Mouse (Mus musculus) pancreas, adult 10 weeks (tissue): ENCODE data around the gene Sult4a1. TPM values are rescaled to one million over a fixed set of nuclear protein-coding genes. Genes with fewer than 3 reads are reported as not detected.

ENCODE experiments used
- polyA plus RNA-seq: library from polyadenylated mRNA; stranded (reverse); fragments of 350-450 nt; fragmentation: Illumina TruSeq; extraction: RNeasy Lipid Tissue Mini Kit (QIAGEN cat#74804); gene quantifications from one replicate; pipeline ENCODE4 v1.2.3, GENCODE M21; 2015; ENCODE audit warnings: low read depth, low replicate concordance; ENCODE audit not compliant: insufficient read depth

Sult4a1 gene
- 1.3 TPM for polyA plus RNA-seq

DNA sequence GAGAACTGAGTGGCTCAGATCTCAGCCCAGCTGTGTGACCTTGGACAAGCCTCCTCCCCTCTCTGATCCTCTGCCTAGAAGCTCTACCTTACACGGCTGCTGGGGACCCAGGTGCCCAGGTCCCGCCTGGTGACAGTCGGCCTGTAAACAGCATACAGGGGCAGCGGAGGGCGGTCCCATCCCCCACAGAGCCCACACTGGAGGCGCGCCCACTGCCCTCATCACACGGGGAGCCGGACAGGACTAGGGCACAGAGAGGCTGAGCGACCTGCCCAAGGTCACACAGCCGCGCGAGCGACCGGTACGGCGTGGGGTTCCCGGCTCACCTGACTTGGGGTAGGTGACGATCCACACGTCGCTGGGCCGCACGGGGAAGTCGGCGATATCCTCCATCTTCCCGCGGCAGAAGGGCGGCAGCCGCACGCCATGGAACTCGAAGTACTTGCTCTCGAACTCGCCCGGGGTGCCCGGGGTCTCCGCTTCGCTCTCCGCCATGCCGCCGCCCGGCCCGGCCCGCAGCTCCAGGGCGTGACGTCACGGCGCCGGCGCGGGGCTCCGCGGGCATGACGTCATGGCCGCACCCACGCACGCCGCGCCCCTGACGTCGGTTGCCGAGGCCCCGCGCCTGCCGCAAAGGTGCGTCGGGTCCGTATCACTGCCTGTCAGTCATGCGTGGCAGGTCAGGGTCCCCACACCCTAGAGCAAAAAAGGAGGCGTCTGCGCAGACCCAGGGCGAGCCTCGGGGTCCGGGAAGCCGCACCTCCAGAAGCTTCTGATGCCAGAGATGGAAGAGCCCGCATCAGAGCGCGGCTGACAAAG is at the start of gene Sult4a1:
Gene Sult4a1, minus strand, starts transcription at position 650 of the 819 bp plus-strand sequence.

DNA sequence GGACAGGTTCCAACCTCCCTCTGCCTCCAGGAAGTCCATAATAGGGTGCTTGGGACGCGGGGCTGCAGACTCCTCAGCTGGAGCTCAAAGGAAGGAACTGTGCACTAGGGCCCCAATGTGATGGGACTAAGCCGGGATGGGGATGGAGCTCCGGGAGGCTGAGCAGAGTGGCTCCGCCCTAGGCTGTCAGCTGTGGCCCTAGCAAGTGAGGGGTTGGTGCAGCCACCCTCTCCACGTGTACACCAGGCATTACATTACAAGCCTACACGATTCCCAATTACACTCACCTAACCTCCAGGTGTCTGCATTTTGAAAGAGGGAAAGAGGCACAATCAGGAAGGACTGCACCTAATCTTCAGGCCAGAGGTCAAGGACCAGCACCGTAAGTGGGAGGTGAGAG is 17.5 kb upstream of the Sult4a1 start, which contains the start of gene Pnpla5:
Gene Pnpla5, minus strand, starts transcription at position 101 of the 400 bp plus-strand sequence.

DNA sequence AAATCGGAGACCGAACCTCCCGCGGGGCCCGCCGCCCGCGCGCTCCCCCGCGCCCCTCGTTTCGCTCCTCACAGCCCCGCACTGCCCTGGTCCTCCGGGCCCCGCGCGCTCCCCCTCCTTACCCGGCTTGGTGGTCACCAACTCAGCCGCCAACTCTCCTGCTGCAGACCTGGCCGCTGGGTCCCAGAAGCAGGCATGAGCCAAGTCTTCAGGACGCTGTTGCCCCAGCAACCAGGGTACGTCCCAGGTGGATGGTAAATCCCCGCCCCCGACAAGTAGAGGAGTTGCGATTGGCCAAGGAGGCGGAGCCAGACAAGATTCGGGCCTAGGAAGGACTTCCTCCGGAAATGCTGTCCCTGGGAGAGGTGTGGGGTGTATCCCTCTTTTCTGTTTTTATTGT is 40.4 kb downstream of the Sult4a1 start, which contains the start of gene Efcab6:
Gene Efcab6, minus strand, starts transcription at position 240 of the 400 bp plus-strand sequence.

Other genes starting within 250 kb of the Sult4a1 start
- not detected for gene Efcab6, start 40.4 kb downstream of the Sult4a1 start, polyA plus RNA-seq
- gene Pnpla5, start 17.4 kb upstream of the Sult4a1 start, polyA plus RNA-seq = not detected
- 2.4 TPM for gene Pnpla3, start 62.1 kb upstream of the Sult4a1 start, polyA plus RNA-seq
- gene Samm50, start 86.5 kb upstream of the Sult4a1 start, polyA plus RNA-seq = 14.6 TPM
- gene Parvb, start 126.3 kb upstream of the Sult4a1 start, polyA plus RNA-seq = 6.9 TPM
- 2.7 TPM for gene Parvg, start 218.3 kb upstream of the Sult4a1 start, polyA plus RNA-seq